Mouse (Mus musculus): ENCODE measurements at regions not wholly inside any gene's neighbourhood (a gene's known extent, or its start where the extent isn't known, plus 50 kb on each side); places are given as distances from the start of the nearest gene placed in this dataset.

DNA sequence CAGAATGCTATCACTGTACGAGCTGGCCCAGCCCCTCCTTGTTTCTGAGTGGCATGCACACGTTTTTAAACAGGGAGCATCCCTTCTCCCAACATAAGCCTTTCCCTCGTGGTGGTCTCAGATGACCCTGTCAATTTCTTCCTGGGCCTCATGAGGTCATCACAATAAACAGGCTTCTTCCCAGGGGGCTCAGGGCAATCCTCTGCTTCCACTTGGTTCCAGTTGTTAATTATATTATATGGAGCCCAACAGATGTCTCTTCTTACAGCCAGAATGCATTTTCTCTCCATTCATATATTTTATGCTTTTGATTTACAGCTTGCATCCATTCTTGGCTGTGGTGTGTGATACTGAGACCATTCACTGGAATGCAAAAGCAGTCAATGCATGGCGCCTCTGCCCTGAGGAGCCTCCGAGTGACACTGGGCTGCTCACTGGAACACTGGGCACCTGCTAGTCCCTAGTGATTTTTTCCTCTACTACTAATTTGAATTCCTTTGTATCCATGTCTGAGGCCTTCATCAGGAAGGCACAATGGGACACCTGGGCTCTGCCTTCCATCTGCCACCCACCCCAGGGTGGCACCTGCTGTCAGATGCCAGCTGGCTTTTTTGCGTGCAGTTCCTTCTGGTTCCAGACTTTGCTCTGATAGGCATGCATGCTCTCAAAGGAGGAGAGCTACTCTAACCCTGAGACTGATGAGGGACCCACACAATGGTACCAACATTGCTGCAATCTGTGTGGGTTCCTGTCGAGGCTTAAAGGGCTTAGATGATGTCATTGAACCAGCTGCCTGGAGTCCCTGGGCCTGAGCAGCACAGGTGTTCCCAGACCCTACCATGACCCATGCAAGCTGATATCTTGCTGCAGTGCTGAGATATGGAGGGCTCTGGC is 528.8 kb upstream of the Mgmt start:
- no peak for ATAC-seq (ENCODE audit: extremely low read depth, insufficient number of reproducible peaks, low FRiP score, poor library complexity, severe bottlenecking)

DNA sequence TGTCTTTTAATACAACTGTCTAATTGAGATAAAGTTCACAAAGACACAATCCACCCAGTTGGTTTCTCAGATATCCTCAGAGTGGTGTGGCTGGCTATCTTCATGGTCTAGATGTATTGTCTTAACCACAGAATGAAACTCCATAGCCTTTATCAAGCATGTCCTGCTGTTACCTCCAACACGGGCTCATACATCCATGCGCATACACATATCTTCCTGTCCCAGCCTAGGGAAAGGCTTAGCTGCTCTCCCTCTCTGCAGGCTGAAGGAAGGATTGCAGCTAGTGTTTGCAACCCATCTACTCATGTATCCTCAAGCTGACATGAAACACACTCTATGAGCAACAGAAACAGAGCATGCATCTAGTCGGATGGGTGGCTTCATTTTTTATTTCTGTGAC is 517.2 kb upstream of the Mgmt start:
- no peak for ATAC-seq (ENCODE audit: extremely low read depth, insufficient number of reproducible peaks, low FRiP score, poor library complexity, severe bottlenecking)

DNA sequence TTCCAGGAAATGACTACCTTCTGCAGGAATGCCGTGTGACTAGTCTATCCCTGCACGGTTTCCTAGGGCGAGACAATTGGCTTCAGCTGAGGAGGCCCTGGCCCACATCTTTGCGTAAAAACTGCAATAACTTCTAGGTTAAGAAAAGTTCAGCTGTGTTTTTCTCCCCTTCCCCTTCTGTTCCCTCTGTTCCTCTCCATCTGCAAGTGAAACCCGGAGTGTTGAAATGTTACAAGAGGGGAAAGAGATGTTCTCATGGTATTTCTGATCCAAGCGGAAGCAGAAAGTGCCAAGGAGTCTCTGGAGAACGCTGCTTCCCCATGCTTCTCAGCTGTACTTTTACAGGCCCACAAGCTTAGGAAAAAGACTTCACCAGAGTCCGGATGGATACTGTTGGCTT is 516.7 kb upstream of the Mgmt start:
- no peak for ATAC-seq (ENCODE audit: extremely low read depth, insufficient number of reproducible peaks, low FRiP score, poor library complexity, severe bottlenecking)

DNA sequence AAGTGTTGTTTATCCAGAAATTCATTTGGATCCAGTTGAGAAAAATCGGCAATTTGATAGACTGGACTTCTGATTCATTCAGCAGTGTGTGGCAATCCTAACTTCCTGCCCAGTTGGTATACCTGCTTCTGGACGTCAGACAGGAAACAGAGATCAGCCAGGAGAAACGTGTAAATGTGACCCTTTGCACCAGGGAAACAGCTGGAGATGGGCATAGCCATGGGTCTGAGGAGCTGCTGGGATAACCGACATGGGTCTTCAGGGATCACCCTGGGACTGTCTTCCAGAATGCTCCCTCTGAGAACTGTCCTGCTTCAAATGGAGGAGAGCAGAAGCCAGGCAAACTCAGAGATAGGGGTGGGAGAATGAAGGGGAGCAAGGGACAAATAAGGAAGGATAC is 516.1 kb upstream of the Mgmt start:
- ATAC-seq (ENCODE audit: extremely low read depth, insufficient number of reproducible peaks, low FRiP score, poor library complexity, severe bottlenecking), result no peak

DNA sequence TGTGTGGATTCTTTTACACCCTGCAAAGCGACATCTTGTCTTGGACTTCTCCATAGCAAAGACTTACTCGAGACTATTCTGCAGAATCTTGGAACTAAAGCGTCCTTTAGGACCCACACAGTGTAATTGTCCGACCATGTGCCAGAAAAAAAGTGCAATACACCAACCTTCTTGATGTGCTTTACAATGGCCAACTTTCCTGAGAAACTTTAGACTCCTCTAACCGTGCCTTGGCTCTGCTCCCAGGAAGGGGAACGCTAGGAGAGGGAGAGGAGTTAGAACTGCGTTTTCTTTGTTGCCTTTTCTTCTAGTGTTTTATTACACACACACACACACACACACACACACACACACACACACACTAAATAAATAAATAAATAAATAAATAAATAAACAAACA is 515.1 kb upstream of the Mgmt start:
- ATAC-seq (ENCODE audit: extremely low read depth, insufficient number of reproducible peaks, low FRiP score, poor library complexity, severe bottlenecking), result no peak

DNA sequence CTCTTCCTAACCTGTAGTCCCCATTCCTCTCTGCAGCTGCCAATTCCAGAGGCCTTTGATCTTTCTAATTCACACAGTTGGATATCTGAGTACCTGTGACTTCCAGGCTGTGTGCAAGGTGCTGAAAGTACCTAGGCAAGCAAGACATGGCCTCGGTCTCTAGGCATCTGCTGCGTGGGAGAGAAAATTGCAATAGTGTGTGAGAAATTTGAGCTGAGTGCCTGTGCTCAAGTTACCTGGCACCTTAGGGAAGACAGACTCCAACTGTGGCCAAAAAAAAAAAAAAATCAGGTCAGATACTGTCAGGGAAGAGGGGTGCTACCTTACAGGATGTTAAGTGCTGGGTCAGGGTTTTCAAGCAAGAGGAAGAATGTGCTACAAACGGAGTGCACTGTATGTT is 514.7 kb upstream of the Mgmt start:
- no peak for ATAC-seq (ENCODE audit: extremely low read depth, insufficient number of reproducible peaks, low FRiP score, poor library complexity, severe bottlenecking)

DNA sequence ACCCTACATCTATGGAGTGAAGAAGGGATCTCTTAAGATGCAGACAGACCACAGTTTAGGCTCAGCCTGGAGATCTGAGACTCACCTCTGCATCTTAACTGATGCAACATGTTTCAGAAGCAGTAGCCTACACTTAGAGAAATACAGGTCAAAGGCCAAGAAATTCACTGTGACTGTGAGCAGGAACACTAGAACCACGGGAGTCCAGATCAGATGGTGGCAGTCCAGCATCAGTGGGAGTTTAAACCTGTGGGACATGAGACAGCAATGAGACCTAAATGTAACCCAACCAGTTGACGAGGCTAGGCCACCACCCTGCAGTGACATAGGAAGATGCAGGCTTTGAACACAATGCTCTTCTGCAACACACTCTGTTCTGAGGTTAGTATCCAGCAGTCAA is 511.1 kb upstream of the Mgmt start:
- no peak for ATAC-seq (ENCODE audit: extremely low read depth, insufficient number of reproducible peaks, low FRiP score, poor library complexity, severe bottlenecking)

DNA sequence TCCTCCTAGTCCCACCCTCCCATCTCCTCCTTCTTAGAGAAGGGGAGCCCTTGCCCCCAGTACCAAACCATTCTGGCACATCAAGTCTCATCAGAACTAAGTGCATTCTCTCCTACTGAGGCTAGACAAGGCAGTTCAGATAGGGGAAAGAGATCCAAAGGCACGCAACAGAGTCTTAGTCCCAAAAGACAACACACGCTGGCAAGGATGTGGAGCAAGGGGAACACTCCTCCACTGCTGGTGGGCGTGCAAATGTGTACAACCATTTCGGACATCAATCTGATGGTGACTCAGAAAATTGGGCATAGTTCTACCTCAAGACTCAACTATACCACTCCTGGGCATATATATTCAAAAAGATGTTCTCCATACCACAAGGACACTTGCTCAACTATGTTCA is 506.7 kb upstream of the Mgmt start:
- no peak for ATAC-seq (ENCODE audit: extremely low read depth, insufficient number of reproducible peaks, low FRiP score, poor library complexity, severe bottlenecking)

DNA sequence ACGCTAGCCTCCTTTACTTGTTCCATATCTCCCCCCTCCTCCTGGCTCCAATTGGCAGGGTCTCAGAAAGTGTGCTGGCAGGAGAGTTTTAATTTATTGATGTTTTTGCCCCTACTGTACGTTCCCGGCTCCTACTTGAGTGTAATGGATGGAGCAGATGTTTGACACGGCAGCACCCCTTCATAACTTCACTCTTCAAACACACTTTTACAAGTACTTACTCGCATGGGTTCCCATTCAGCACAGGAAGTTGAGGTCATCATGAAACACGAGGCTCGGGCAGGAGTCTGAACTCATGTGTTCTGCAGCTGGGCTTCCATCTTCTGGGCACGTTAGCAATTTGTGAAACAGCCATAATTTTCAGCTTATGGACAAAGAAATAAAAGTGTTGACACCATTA is 504.3 kb upstream of the Mgmt start:
- ATAC-seq (ENCODE audit: extremely low read depth, insufficient number of reproducible peaks, low FRiP score, poor library complexity, severe bottlenecking), result no peak

DNA sequence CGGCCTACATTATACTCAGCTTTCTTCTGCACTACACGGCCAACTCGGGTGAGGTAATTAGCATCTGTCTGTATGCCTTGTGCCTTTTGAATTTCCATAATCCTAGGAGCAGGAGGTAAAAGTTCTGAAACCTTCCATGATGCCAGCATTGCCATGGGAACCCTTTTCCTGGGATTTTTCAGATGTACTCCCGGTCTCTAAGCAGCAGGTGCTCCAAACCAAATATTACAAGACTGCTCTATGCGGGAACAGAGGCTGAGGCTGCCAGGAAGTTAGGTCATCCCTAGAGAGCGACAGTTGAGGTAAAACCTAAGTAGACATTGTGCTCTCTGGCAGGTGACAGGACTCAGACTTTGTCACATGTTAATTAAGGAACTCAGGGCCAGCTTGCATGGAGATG is 501.0 kb upstream of the Mgmt start:
- no peak for ATAC-seq (ENCODE audit: extremely low read depth, insufficient number of reproducible peaks, low FRiP score, poor library complexity, severe bottlenecking)

DNA sequence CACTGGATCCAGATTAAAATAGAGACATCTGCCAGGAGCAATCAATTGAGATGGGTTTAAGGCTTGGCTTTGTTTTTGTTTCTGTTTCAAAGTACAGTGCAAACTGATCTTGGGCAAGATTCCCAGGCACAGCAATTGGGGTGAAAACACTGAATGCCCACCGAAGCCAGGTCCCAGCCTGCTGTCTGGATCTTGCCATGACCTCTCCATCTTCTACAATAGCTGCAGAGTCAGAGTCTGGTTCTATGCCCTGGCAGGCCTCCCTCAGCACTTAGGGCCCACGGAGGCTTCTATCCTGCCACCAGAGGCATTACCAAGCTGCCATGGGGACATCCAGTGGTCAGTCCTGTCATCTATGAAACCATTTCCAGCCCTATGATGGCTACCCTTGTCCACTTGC is 498.6 kb upstream of the Mgmt start:
- no peak for ATAC-seq (ENCODE audit: extremely low read depth, insufficient number of reproducible peaks, low FRiP score, poor library complexity, severe bottlenecking)

DNA sequence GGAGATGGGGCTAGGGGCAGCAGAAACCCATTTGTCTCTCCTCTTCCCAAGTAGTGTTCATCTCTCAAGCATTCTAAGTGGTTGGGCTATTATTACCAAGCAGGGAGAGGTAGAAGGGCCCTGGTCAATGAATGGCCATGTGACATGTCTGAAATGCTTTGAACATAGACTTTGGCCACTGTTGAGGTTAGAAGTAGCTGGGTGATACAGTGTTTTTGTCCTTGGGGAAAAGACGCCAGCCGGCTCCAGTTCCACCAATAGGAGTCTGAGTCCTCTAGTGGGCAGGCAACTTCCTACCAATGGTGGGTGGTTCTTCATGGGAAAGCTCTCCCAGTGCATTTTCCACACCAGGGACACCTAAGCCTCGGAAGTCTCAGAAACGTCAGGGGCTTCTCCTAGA is 497.3 kb upstream of the Mgmt start:
- ATAC-seq (ENCODE audit: extremely low read depth, insufficient number of reproducible peaks, low FRiP score, poor library complexity, severe bottlenecking), result no peak

DNA sequence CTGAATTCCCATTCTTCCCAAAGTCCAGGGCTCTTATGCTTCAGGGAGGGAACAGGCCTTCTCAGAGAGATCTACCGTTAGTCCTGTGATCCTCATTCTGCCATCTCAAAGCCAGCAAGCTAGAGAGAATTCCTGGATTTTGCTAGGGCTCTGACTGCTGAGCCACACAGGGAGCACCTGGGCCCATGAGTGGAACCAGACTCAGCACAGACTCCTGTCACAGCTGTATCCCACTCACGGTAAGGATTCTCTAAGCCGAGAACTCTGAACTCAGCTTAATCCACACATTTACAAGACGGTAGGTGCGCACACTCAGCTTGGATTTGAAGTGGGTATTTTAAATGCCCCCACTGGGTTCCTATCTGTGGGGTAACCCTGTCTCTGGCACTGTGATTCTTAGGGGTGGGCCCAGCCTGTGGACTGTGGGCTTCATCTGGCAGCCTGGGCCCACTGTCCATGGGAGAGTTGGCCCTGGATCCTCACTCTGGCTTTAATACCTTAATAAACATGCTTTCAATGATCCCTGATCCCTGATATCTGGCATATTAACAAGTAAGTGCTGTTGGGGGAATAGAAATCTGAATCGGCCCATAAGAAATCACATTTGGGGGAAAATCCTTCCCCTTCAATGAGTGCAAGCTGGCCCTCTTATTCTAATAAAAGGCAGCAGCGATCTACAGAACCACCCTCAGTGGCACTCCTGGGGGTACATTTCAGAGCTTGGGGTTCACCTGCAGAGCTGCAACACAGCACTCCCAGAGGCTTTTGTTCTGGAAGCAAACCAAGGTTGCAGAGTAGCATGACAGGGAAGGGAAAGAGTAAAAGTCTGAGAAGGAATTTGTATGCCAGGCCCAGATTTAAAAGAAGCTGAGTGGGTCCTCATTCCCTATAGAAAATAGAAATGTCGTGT is 491.5 kb upstream of the Mgmt start:
- ATAC-seq (ENCODE audit: extremely low read depth, insufficient number of reproducible peaks, low FRiP score, poor library complexity, severe bottlenecking), result no peak

DNA sequence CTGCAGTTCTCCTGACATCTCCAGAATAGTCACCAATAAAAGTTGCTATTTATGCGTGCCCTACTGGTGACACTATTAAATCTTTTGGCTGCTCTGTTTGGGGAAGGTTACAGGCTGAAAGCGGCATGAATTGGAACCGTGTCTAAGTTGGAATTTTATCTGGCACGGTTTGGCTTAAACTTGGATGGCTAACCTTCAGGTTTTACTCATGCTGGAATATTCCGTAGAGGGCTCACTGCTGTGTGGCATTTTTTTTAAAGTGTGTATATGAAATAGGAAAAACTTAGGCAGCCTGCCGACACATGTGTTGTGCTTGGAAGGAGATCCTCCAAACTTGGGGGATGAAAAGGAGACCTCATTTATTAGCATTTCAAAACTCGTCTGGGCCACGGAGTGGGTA is 489.0 kb upstream of the Mgmt start:
- ATAC-seq (ENCODE audit: extremely low read depth, insufficient number of reproducible peaks, low FRiP score, poor library complexity, severe bottlenecking), result no peak

DNA sequence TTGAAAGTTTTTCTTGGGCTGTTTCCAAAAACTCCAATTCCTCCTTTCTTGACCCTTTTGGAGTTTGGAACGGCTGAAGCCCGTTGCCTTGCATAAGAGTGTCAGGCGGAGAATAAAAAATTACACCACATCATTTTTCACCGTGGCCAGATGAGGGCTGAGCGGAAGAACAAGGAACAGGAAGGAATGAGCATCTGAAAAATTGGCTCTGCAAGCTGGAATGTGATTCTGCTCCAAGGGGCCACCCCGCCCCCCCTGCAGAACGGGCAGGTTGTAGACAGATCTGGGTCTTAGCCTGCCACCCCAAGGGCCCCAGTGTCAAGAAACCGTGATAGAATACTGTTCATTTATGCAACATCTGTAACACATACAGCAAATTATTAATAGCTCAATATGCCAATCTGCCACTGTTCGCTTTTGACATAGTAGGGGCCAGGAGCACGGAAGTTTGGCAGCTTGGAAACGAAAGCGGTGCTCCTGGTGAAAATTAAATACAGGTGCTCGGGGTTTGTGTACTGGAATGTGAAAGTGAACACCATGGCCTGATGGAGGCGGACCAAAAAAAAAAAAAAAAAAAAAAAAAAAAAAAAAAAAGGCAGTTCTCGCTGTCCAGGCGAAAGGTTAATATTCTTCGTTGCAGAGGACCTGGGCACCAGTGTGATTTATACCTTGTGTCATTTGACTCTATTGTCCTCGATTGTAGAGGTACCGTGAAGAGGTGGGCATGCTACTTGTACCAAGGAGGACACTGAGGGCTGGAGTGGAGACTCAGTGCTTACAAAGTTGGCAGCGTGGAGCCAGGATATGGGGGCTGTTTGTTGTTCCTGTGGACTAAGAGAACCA is 487.9 kb upstream of the Mgmt start:
- ATAC-seq (ENCODE audit: extremely low read depth, insufficient number of reproducible peaks, low FRiP score, poor library complexity, severe bottlenecking), result no peak

DNA sequence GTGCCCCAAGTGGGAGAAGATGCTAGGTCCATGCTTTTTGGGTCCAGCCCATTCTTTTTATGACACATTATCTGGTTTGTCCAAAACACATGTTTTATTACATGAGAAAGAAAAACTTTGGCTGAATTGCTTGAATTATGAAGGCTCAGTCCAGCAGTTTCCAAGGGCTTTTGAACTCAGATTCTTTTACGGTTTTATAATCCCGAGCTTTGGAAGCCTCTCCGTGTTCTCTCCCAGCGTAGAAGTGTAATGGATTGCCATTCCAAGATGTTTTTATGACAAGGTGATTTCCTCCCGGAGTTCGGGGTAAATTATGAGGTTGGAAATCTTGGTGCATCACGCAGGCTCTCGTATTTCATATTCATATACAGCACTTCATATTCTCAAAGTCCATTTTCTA is 479.6 kb upstream of the Mgmt start:
- ATAC-seq (ENCODE audit: extremely low read depth, insufficient number of reproducible peaks, low FRiP score, poor library complexity, severe bottlenecking), result no peak

DNA sequence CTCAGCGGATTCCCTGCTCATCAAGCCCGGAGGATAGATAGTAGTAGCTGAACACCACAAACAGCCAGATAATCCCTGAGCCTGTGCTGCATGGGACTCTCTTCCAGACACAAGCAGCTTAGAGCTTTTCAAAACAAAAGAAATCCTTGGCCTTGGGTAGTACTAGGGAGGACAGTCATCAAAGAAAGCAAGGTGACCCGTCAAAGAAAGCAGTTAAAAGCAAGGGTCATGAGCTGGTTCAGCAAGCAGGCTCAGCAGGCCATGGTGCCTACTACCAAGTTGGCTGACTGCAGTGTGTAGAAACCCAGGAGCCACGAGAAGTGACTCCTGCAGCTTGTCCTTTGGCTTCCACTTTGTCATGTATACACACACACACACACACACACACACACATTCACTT is 477.1 kb upstream of the Mgmt start:
- no peak for ATAC-seq (ENCODE audit: extremely low read depth, insufficient number of reproducible peaks, low FRiP score, poor library complexity, severe bottlenecking)

DNA sequence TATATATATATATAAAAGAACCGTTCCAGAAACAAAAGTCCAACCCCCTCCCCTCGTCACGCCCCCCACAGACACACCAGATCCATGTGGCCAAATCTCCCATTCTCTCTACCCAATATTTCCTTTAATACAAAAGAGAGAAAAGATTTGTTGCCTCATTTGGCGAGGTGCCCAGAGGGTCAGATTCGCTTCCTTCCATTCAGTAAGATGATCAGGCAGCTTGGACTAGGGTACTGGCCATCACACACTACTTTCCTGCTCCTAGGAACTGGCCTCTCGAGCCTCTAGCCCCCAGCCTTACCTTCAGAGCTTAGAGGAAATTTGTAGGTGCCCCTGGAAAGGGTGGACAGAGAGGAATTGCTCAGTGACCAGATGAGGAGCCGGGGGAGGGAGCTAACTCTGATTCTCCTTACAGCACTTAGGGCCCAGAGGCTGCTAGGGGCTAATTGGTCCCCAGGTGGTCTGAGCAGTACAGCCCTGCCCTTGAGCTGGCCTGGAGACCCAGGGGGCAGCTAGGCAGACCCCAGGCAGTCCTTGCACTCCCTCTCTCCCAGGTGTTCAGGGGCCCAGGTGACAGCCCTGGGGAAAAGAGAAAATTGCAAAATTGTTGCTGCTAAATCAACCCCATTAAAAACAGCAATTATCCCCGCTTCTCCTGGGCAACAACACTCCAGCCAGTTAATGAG is 470.4 kb upstream of the Mgmt start:
- no peak for ATAC-seq (ENCODE audit: extremely low read depth, insufficient number of reproducible peaks, low FRiP score, poor library complexity, severe bottlenecking)

DNA sequence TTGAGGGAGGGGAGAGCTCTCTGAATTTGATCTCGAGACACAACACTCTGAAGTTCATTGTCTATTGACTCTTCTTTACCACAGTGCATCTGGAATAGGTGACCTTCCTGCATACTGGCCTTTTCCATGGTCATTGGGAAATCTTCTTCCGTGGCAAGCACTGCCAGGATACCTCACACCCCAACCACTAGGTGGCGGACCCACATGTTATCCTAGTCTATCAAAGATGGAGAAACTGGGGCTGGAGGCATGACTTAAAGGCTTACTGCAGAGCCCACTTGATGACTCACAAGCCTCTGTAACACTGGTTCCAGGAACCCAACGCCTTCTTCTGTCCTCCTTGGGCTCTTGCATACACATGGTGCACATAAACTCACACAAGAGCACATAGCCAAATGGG is 467.2 kb upstream of the Mgmt start:
- ATAC-seq (ENCODE audit: extremely low read depth, insufficient number of reproducible peaks, low FRiP score, poor library complexity, severe bottlenecking), result no peak
